Mouse (Mus musculus): ENCODE data around the gene Sgo1. TPM values are rescaled to one million over a fixed set of nuclear protein-coding genes. Genes with fewer than 3 reads are reported as not detected.
"Not testable (repeated sequence)": the region's sequence is repeated elsewhere in the genome, so short reads cannot be mapped to it uniquely, and the experiment has no call there.

The Sgo1 gene
- polyA plus RNA-seq, 1 experiment from 2014 or later, result 1.2 TPM

- Histone ChIP-seq H3K36me3 (ENCODE audit: inconsistent target) (peaks cover 50% of the 10 kb centered on the region), H3K4me3 (ENCODE audit: inconsistent target) (no peak overlapping the region), H3K27ac (no peak overlapping the region), H3K79me2 (ENCODE audit: inconsistent target) (no peaks in the 10 kb centered on the region)
- WGBS (ENCODE audit: missing documents), result 94% methylated on average over 4 of the region's 4 CpGs
Observed at GRCm38 (mm10) chr17:53659738-53660137, 29.4 kb downstream of the Sgo1 start.

GRCm38 (mm10) chr17:53659230-53659629, 29.9 kb downstream of the Sgo1 start:
- WGBS (ENCODE audit: missing documents), result 87% methylated on average over 8 of the region's 8 CpGs
- H3K4me3 ChIP-seq (ENCODE audit: inconsistent target), result no peak overlapping the region
- no peaks in the 10 kb centered on the region for H3K79me2 ChIP-seq (ENCODE audit: inconsistent target)
- no peak overlapping the region for H3K27ac ChIP-seq
- peaks cover 55% of the 10 kb centered on the region for H3K36me3 ChIP-seq (ENCODE audit: inconsistent target)

GRCm38 (mm10) chr17:53658668-53659067, 30.5 kb downstream of the Sgo1 start:
- no peak overlapping the region for H3K4me3 ChIP-seq (ENCODE audit: inconsistent target)
- WGBS (ENCODE audit: missing documents), result 100% methylated on average over 2 of the region's 2 CpGs
- H3K36me3 ChIP-seq (ENCODE audit: inconsistent target), result peaks cover 57% of the 10 kb centered on the region
- H3K79me2 ChIP-seq (ENCODE audit: inconsistent target), result no peaks in the 10 kb centered on the region
- no peak overlapping the region for H3K27ac ChIP-seq

- not testable (repeated sequence) for H3K79me2 ChIP-seq (ENCODE audit: inconsistent target); H3K27ac ChIP-seq; H3K4me3 ChIP-seq (ENCODE audit: inconsistent target)
- 88% methylated on average over 2 of the region's 2 CpGs for WGBS (ENCODE audit: missing documents)
- peaks cover 59% of the 10 kb centered on the region for H3K36me3 ChIP-seq (ENCODE audit: inconsistent target)
Observed at GRCm38 (mm10) chr17:53657391-53657790, 31.7 kb downstream of the Sgo1 start.

- Histone ChIP-seq H3K79me2 (ENCODE audit: inconsistent target) (no peaks in the 10 kb centered on the region), H3K27ac (no peak overlapping the region), H3K36me3 (ENCODE audit: inconsistent target) (peaks cover 63% of the 10 kb centered on the region), H3K4me3 (ENCODE audit: inconsistent target) (no peak overlapping the region)
- WGBS (ENCODE audit: missing documents), result 94% methylated on average over 6 of the region's 6 CpGs
Observed at GRCm38 (mm10) chr17:53656369-53656860, 32.7 kb downstream of the Sgo1 start.

GRCm38 (mm10) chr17:53655959-53656358, 33.2 kb downstream of the Sgo1 start:
- no peak overlapping the region for H3K27ac ChIP-seq
- 96% methylated on average over 2 of the region's 2 CpGs for WGBS (ENCODE audit: missing documents)
- H3K4me3 ChIP-seq (ENCODE audit: inconsistent target), result no peak overlapping the region
- no peaks in the 10 kb centered on the region for H3K79me2 ChIP-seq (ENCODE audit: inconsistent target)
- peaks cover 64% of the 10 kb centered on the region for H3K36me3 ChIP-seq (ENCODE audit: inconsistent target)

- H3K27ac ChIP-seq, result no peak overlapping the region
- peaks cover 64% of the 10 kb centered on the region for H3K36me3 ChIP-seq (ENCODE audit: inconsistent target)
- no peaks in the 10 kb centered on the region for H3K79me2 ChIP-seq (ENCODE audit: inconsistent target)
- H3K4me3 ChIP-seq (ENCODE audit: inconsistent target), result no peak overlapping the region
- WGBS (ENCODE audit: missing documents), result 92% methylated on average over 6 of the region's 6 CpGs
Observed at GRCm38 (mm10) chr17:53655081-53655480, 34.1 kb downstream of the Sgo1 start.

- H3K4me3 ChIP-seq (ENCODE audit: inconsistent target), result no peak overlapping the region
- H3K27ac ChIP-seq, result no peak overlapping the region
- WGBS (ENCODE audit: missing documents), result 81% methylated on average over 4 of the region's 4 CpGs
- peaks cover 62% of the 10 kb centered on the region for H3K36me3 ChIP-seq (ENCODE audit: inconsistent target)
- no peaks in the 10 kb centered on the region for H3K79me2 ChIP-seq (ENCODE audit: inconsistent target)
Observed at GRCm38 (mm10) chr17:53654596-53654995, 34.5 kb downstream of the Sgo1 start.

GRCm38 (mm10) chr17:53650251-53650661, 38.9 kb downstream of the Sgo1 start:
- H3K4me3 ChIP-seq (ENCODE audit: inconsistent target), result no peak overlapping the region
- H3K27ac ChIP-seq, result no peak overlapping the region
- WGBS (ENCODE audit: missing documents), result 80% methylated on average over 2 of the region's 2 CpGs
- peaks cover 62% of the 10 kb centered on the region for H3K36me3 ChIP-seq (ENCODE audit: inconsistent target)
- H3K79me2 ChIP-seq (ENCODE audit: inconsistent target), result no peaks in the 10 kb centered on the region

GRCm38 (mm10) chr17:53643360-53643759, 45.8 kb downstream of the Sgo1 start:
- H3K4me3 ChIP-seq (ENCODE audit: inconsistent target), result no peak overlapping the region
- H3K27ac ChIP-seq, result no peak overlapping the region
- peaks cover 75% of the 10 kb centered on the region for H3K36me3 ChIP-seq (ENCODE audit: inconsistent target)
- H3K79me2 ChIP-seq (ENCODE audit: inconsistent target), result no peaks in the 10 kb centered on the region
- 88% methylated on average over 4 of the region's 4 CpGs for WGBS (ENCODE audit: missing documents)

- H3K4me3 ChIP-seq (ENCODE audit: inconsistent target), result no peak overlapping the region
- H3K79me2 ChIP-seq (ENCODE audit: inconsistent target), result no peaks in the 10 kb centered on the region
- peaks cover 42% of the 10 kb centered on the region for H3K36me3 ChIP-seq (ENCODE audit: inconsistent target)
- H3K27ac ChIP-seq, result no peak overlapping the region
Observed at GRCm38 (mm10) chr17:53631344-53631743, 57.8 kb downstream of the Sgo1 start.

- Histone ChIP-seq H3K36me3 (ENCODE audit: inconsistent target) (peaks cover 41% of the 10 kb centered on the region; the same call in 1 of the 2 replicates), H3K79me2 (ENCODE audit: inconsistent target) (no peaks in the 10 kb centered on the region), H3K4me3 (ENCODE audit: inconsistent target) (no peak overlapping the region), H3K27ac (no peak overlapping the region)
- WGBS (ENCODE audit: missing documents), result 94% methylated on average over 5 of the region's 5 CpGs
Observed at GRCm38 (mm10) chr17:53628131-53628530, 61.0 kb downstream of the Sgo1 start.

- Histone ChIP-seq H3K4me3 (ENCODE audit: inconsistent target) (no peak overlapping the region), H3K27ac (no peak overlapping the region)
- WGBS (ENCODE audit: missing documents), result 92% methylated on average over 4 of the region's 4 CpGs
Observed at GRCm38 (mm10) chr17:53627497-53627896, 61.6 kb downstream of the Sgo1 start.

GRCm38 (mm10) chr17:53626160-53626559, 63.0 kb downstream of the Sgo1 start:
- Histone ChIP-seq H3K4me3 (ENCODE audit: inconsistent target) (no peak overlapping the region), H3K79me2 (ENCODE audit: inconsistent target) (no peaks in the 10 kb centered on the region), H3K27ac (no peak overlapping the region), H3K36me3 (ENCODE audit: inconsistent target) (peaks cover 33% of the 10 kb centered on the region; the same call in 1 of the 2 replicates)
- 93% methylated on average over 1 of the region's 3 CpGs for WGBS (ENCODE audit: missing documents)

More at GRCm38 (mm10) chr17:53627497-53627896, 61.6 kb downstream of the Sgo1 start:
- H3K79me2 ChIP-seq (ENCODE audit: inconsistent target), result no peaks in the 10 kb centered on the region
- peaks cover 36% of the 10 kb centered on the region; the same call in 1 of the 2 replicates for H3K36me3 ChIP-seq (ENCODE audit: inconsistent target)
